In genomic region chr5:50509696-50510421, GRCm38 (mm10) we compare ENCODE assay signal across 19 mouse cellular contexts.
DNase-seq lines count a peak whose midpoint lies in the region; TF ChIP-seq lines count a peak whose summit lies in the region.
"Had no signal": no experiment of that assay in that cellular context is flagged by ENCODE, and none has a peak within 500 bp of the region (broad histone marks: within the 10 kb centered on the region; RNA-seq: fewer than 3 reads in every experiment).

No protein-coding gene starts in this region.

- peak; percentile 58 for TF ChIP-seq EP300 in CH12.LX (IDR thresholded peaks at IDR 0.05; ENCODE audit: low read length)

- no peaks in the 10 kb centered on the region for H3K79me2 ChIP-seq in CH12.LX (replicated peaks; ENCODE audit: control insufficient read depth, extremely low read depth, insufficient read depth, poor library complexity, severe bottlenecking)

- TF ChIP-seq RAD21 in CH12.LX (IDR thresholded peaks at IDR 0.05; ENCODE audit: low read depth, low read length) = peak; percentile 19

- H3K4me3 ChIP-seq in cerebellum, adult 2 months (replicated peaks; ENCODE audit: insufficient read depth, low read depth, low read length) = no peak overlapping the region
- H3K4me3 ChIP-seq in CH12.LX (replicated peaks in 1 of 3; ENCODE audit: low read depth in 2 of 3, low read length in 2 of 3, poor library complexity in 1 of 3) = no peak overlapping the region
- H3K4me3 ChIP-seq: gastrocnemius, adult 2 months; hindbrain, embryonic 12.5 days; hindbrain, embryonic 15.5 days had no signal

- H3K9me3 ChIP-seq in CH12.LX (replicated peaks; ENCODE audit: low read length) = no peaks in the 10 kb centered on the region
- H3K9me3 ChIP-seq: hindbrain, embryonic 12.5 days; hindbrain, embryonic 15.5 days had no signal

- H3K9ac ChIP-seq in CH12.LX (ENCODE audit: insufficient read depth, low read depth) = no peak overlapping the region
- H3K9ac ChIP-seq: forebrain, postnatal 0 days; hindbrain, embryonic 12.5 days; hindbrain, embryonic 15.5 days had no signal

- no peaks in the 10 kb centered on the region for H3K27me3 ChIP-seq in cerebellum, adult 2 months (ENCODE audit: control insufficient read depth, insufficient read depth, low read length)
- H3K27me3 ChIP-seq in CH12.LX (replicated peaks) = no peaks in the 10 kb centered on the region
- H3K27me3 ChIP-seq: hindbrain, embryonic 12.5 days; hindbrain, embryonic 15.5 days had no signal

- WGBS in cerebellum, adult 2 months = 45% methylated on average over 3 of the region's 3 CpGs

- H3K4me1 ChIP-seq in cerebellum, adult 2 months (ENCODE audit: control insufficient read depth, insufficient read depth, low read length) = no peaks in the 10 kb centered on the region
- peaks cover 0 to 49% of the 10 kb centered on the region in 2 experiments; a peak in 2 of 4 replicates for H3K4me1 ChIP-seq in CH12.LX (ENCODE audit: control insufficient read depth in 1 of 2, insufficient read depth in 2 of 2)
- H3K4me1 ChIP-seq: hindbrain, embryonic 12.5 days; hindbrain, embryonic 15.5 days had no signal

- H3K27ac ChIP-seq in cerebellum, adult 2 months (ENCODE audit: insufficient read depth, low read length) = no peak overlapping the region
- H3K27ac ChIP-seq in CH12.LX (ENCODE audit: insufficient read depth, low read depth) = no peak overlapping the region
- H3K27ac ChIP-seq: gastrocnemius, adult 2 months; hindbrain, embryonic 12.5 days; hindbrain, embryonic 15.5 days had no signal

- H3K4me2 ChIP-seq in CH12.LX (ENCODE audit: insufficient read depth, low read depth, poor library complexity, severe bottlenecking) = peak overlapping the region; percentile 21; the same call in 1 of the 2 replicates
- H3K4me2 ChIP-seq: heart, embryonic 11.5 days; hindbrain, embryonic 12.5 days; hindbrain, embryonic 15.5 days had no signal

- dilution Hi-C loops in CH12.LX (cut with MboI; ENCODE audit: extremely low pct_ligation_motif_present, extremely low pct_unique_long_range_greater_than_20kb, low sequenced_read_pairs) = no loop called here

- no peak for TF ChIP-seq CTCF in cerebellum, adult 2 months (IDR thresholded peaks at IDR 0.05; ENCODE audit: borderline replicate concordance, insufficient read depth, low read depth, low read length)
- peak in 1 of 2 experiments; percentile 16; a peak in 1 of 4 replicates for TF ChIP-seq CTCF in CH12.LX (conservative IDR thresholded peaks at IDR 0.05 in 1 of 2, IDR thresholded peaks at IDR 0.05 in 1 of 2; ENCODE audit: low read depth in 2 of 2, low read length in 2 of 2)

- H3K36me3 ChIP-seq in CH12.LX (replicated peaks in 1 of 2; ENCODE audit: control insufficient read depth in 1 of 2, insufficient read depth in 1 of 2, low read length in 1 of 2) = no peaks in the 10 kb centered on the region
- H3K36me3 ChIP-seq: hindbrain, embryonic 12.5 days; hindbrain, embryonic 15.5 days had no signal

- in situ Hi-C loops in CH12.LX (cut with MboI; ENCODE audit: low pct_ligation_motif_present, low pct_unique_long_range_greater_than_20kb, low sequenced_read_pairs) = no loop called here

- TF ChIP-seq POLR2A in cerebellum, adult 2 months (IDR thresholded peaks at IDR 0.05; ENCODE audit: borderline replicate concordance, insufficient read depth, low read length) = no peak
- no peak for TF ChIP-seq POLR2A in CH12.LX (IDR thresholded peaks at IDR 0.05; ENCODE audit: low read depth, low read length)

- DNase-seq in cerebellum, adult 2 months = peak; percentile 7 to 10
- no peak for DNase-seq in cerebellum, adult 11-12 months
- peak; percentile 61 to 64 for DNase-seq in cerebellum, postnatal 10 days
- no peak for DNase-seq in cerebellum, postnatal 36 days
- DNase-seq in CH12.LX (ENCODE audit: extremely low read depth) = peak; percentile 73
- DNase-seq in cerebellum, postnatal 14 days = peak; percentile 41 to 51
- DNase-seq in adrenal gland, postnatal 4 days (ENCODE audit: low spot score in 2 of 2) = no peak
- DNase-seq: adrenal gland, adult 2 months; adrenal gland, postnatal 25 days; B cell, adult 2 months; forebrain, postnatal 0 days; gastrocnemius, adult 2 months; gastrocnemius, postnatal 14 days; heart, adult 11 months; kidney, adult 18-20 months; kidney, adult 9 months had no signal

TF ChIP-seq in CH12.LX, 34 proteins besides CTCF, POLR2A, EP300 and RAD21:
- peak; percentile 59; the same call in 1 of the 2 replicates for TF ChIP-seq ZNF384 (IDR thresholded peaks at IDR 0.05; ENCODE audit: low read depth, low read length)
- peak; percentile 19 for TF ChIP-seq SMC3 (IDR thresholded peaks at IDR 0.05; ENCODE audit: low read depth, low read length)
- no peak for TF ChIP-seq POLR2AphosphoS2 (IDR thresholded peaks at IDR 0.05; ENCODE audit: low read depth, low read length)
- TF ChIP-seq TCF12 (IDR thresholded peaks at IDR 0.05; ENCODE audit: low read depth, low read length) = peak; percentile 77; the same call in 1 of the 2 replicates

Comparison
In these comparisons a context has a peak if more than half of its experiments do, and no peak if none do; other contexts are left out.
1. DNase-seq: peak in cerebellum, adult 2 months (2 of 2), cerebellum, postnatal 10 days (2 of 2), CH12.LX (single experiment) and cerebellum, postnatal 14 days (2 of 2); none in cerebellum, adult 11-12 months (single experiment), cerebellum, postnatal 36 days (0 of 2) and adrenal gland, postnatal 4 days (0 of 2).